Mouse (Mus musculus): ENCODE measurements at regions not wholly inside any gene's neighbourhood (a gene's known extent, or its start where the extent isn't known, plus 50 kb on each side); places are given as distances from the start of the nearest gene placed in this dataset.
A peak's percentile ranks its signal among the peaks of the same experiment; 100 is the strongest.
"Not testable (repeated sequence)": the region's sequence is repeated elsewhere in the genome, so short reads cannot be mapped to it uniquely, and the experiment has no call there.

DNA sequence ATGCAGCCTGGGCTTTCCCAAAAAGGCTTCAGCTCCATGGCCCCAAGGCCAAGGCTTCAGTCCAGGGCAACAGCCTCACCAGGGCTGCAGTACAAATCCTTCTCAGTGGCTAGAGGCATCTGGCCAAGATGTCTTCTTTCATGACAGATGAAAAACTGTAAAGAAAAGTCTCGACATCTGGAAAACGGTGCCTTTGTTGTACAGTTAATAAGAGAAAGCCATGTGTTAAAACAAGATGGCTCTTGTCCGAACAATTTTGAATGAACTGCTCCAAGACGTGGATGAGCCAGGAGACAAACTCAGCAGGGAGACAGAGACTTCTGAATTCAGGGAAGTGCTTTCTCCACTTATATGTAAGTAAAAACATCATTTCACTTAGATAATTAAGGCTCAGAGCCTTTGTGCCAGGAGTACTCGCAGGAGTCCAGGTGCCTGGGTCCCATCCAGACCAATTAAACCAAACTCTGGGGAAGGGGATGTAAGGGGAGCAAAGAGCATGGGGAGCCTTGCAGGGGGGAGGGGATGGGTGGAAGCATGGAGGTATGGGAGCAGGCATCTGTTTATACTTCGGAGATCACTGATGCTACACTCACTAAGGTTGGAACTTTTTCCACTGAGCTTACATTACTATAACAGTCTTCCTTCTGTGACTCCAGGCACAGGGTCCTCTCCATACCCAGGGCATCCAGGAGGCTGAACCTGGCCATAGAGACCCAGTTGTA, 125.8 kb upstream of the Zfp637 start:
- H3K27me3 ChIP-seq: no peaks in the 10 kb centered on the region
- ATAC-seq: no peak
- ChIA-PET POLR2A (no interaction called here), CTCF (no interaction called here)
- TF ChIP-seq CTCF (IDR thresholded peaks at IDR 0.05): no peak
- DNase-seq (ENCODE audit: low read depth, low spot score): no peak
- in situ Hi-C loops (cut with MboI; ENCODE audit: low pct_unique_long_range_greater_than_20kb): no loop called here

DNA sequence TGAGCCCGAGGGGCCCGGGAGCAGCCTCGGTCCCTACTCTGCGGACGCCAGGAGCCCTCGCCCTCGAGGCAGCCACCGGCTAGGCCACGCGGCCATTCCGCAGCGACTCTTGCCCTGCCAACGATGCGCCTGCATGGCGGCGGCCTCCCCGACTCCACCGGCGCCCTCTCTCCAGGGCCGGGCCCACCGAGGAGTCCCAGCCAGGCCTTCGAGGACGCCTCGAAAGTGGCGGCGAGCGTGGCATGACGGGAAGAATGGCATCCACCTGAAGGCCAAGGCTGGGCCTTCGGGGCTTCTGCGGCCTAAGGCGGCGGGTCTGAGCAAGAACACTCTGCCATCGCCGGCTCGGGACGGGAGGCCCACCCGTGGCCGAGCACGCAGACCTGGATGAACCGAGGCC, 124.6 kb upstream of the Zfp637 start:
- in situ Hi-C loops (cut with MboI; ENCODE audit: low pct_unique_long_range_greater_than_20kb); POLR2A ChIA-PET; H3K27me3 ChIP-seq; ATAC-seq; CTCF ChIA-PET; DNase-seq (ENCODE audit: low read depth, low spot score): not testable (repeated sequence)

DNA sequence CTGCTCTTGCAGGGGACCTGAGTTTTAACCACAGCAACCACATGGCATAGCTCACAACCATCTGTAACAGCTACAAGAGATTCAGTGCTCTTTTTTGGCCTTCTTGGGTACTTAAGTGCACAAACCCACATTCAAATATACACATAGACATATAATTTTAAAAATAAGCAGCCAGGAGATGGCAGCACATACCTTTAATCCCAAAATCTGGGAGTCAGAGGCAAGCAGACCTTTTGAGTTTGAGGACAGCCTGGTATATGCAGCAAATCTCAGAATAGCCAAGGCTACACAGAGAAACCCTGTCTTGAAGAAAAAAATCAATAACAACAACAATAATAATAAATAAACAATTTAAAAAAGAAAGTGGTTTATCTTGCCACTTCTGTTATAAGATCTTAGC, 88.6 kb upstream of the Zfp637 start:
- DNase-seq (ENCODE audit: low read depth, low spot score); CTCF ChIA-PET; ATAC-seq; H3K27me3 ChIP-seq; in situ Hi-C loops (cut with MboI; ENCODE audit: low pct_unique_long_range_greater_than_20kb); POLR2A ChIA-PET: not testable (repeated sequence)
- TF ChIP-seq CTCF (IDR thresholded peaks at IDR 0.05): peak; percentile 25

DNA sequence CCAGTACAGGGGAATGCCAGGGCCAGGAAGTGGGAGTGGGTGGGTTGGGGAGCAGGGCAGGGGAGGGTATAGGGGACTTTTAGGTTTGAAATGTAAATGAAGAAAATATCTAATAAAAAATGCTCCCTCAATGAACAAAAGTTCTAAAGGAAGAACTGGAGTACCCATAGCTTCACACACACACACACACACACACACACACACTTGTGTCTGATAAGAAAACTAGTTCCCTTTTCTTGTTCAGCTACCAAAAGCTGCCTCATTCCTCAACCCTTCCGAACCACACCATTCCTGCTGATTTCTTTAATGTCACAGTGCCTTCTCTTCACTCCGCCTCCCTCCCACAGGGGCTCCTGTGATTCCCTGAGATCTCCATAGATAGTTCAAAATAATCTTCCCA, 85.3 kb upstream of the Zfp637 start:
- CTCF ChIA-PET; ATAC-seq; in situ Hi-C loops (cut with MboI; ENCODE audit: low pct_unique_long_range_greater_than_20kb); POLR2A ChIA-PET; DNase-seq (ENCODE audit: low read depth, low spot score); H3K27me3 ChIP-seq: not testable (repeated sequence)

DNA sequence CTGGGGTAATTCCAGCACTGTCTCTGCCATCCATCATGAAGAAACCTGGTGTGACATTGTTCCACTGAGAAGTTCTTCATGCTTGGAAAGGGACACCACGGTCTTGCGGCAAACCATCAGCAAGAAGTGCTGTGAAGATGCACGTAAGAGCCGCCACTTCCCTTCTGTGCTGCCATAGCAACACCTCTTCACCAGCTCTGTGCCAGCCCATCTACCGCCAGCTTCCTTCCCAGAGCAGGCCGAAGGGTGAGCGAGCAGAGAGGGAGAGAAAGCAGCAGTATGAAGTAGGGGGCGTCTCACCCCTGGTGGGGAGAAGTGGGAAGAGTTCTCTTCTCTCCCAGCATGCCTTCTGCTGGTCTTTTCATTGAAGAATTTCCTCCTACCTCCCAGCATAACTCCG, 84.8 kb upstream of the Zfp637 start:
- DNase-seq (ENCODE audit: low read depth, low spot score) (no peak), ATAC-seq (no peak)
- H3K27me3 ChIP-seq: no peaks in the 10 kb centered on the region
- in situ Hi-C loops (cut with MboI; ENCODE audit: low pct_unique_long_range_greater_than_20kb): no loop called here
- POLR2A ChIA-PET: no interaction called here
- TF ChIP-seq CTCF (IDR thresholded peaks at IDR 0.05): no peak
- CTCF ChIA-PET: no interaction called here

DNA sequence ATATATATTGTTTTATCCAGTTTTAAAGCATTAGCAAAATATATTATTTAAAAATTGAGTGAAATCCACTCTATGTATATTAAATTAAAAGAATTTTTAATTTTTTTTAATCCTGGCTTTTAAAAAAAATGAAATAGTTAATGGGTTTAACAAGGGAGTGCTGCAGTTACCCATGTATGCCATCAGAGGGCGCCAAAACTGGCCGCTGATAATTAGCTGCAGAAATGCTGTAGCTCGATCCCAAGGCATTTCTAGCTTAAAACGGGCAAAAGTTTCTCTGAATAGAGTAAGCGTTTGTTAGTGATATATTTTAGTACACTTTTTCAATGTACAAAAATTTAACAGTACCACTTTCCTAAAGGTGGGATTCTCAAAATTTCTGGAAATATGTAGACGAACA, 82.5 kb upstream of the Zfp637 start:
- H3K27me3 ChIP-seq; in situ Hi-C loops (cut with MboI; ENCODE audit: low pct_unique_long_range_greater_than_20kb); DNase-seq (ENCODE audit: low read depth, low spot score); ATAC-seq; POLR2A ChIA-PET: not testable (repeated sequence)
- peak; percentile 73 for TF ChIP-seq CTCF (IDR thresholded peaks at IDR 0.05)
- CTCF ChIA-PET: interaction anchor here (0.7 kb wide), 1 partner anchor 10 kb away, joined by 3 read pairs; no protein-coding TSS in a partner anchor

DNA sequence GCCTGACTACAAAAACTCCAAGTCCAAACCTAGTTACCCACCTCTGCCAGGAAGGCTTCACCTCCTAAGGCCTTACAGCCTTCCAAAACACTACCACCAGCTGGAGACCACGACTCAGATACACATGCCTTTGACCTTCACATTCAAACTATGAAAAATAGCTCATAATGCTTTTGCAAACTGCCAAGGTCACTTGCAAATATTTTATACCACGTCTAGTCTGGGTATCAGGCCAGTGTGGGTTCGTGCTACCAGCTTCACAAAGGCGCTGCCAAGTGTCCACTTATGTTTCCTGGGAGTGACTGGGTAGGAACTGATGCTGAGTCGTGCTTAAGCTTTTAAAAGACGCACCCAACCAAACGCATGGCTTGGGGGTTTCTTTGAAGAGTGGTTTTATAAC, 69.5 kb upstream of the Zfp637 start:
- no peak for DNase-seq (ENCODE audit: low read depth, low spot score)
- ChIA-PET POLR2A (interaction anchor here (1.2 kb wide), 1 partner anchor 24 kb away, joined by 3 read pairs; no protein-coding TSS in a partner anchor), CTCF (interaction anchor here (1.9 kb wide), 1 partner anchor 33 kb away, joined by 4 read pairs; no protein-coding TSS in a partner anchor)
- ATAC-seq: no peak
- no peaks in the 10 kb centered on the region for H3K27me3 ChIP-seq
- TF ChIP-seq CTCF (IDR thresholded peaks at IDR 0.05): no peak
- in situ Hi-C loops (cut with MboI; ENCODE audit: low pct_unique_long_range_greater_than_20kb): no loop called here

DNA sequence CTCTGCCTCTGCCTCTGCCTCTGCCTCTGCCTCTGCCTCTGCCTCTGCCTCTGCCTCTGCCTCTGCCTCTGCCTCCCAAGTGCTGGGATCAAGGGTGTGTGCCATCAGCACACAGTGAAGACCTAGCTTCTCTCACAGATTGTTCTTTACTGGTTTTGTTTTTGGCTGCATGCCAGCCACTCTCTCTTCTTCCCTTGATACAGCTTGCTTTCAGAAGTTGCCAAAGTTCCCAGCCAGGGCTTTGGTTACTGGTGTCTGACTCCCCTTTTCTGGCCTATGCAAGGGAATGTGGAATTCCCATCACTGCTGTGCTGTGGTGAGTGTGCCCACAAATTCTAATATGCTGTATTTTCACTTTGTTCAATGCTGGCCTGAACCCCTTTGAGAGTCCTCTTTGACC, 68.6 kb upstream of the Zfp637 start:
- H3K27me3 ChIP-seq: no peaks in the 10 kb centered on the region
- in situ Hi-C loops (cut with MboI; ENCODE audit: low pct_unique_long_range_greater_than_20kb): no loop called here
- no peak for TF ChIP-seq CTCF (IDR thresholded peaks at IDR 0.05)
- no peak for ATAC-seq
- POLR2A ChIA-PET: interaction anchor here (1.2 kb wide), 1 partner anchor 23 kb away, joined by 3 read pairs; no protein-coding TSS in a partner anchor
- CTCF ChIA-PET: no interaction called here
- DNase-seq (ENCODE audit: low read depth, low spot score): no peak

DNA sequence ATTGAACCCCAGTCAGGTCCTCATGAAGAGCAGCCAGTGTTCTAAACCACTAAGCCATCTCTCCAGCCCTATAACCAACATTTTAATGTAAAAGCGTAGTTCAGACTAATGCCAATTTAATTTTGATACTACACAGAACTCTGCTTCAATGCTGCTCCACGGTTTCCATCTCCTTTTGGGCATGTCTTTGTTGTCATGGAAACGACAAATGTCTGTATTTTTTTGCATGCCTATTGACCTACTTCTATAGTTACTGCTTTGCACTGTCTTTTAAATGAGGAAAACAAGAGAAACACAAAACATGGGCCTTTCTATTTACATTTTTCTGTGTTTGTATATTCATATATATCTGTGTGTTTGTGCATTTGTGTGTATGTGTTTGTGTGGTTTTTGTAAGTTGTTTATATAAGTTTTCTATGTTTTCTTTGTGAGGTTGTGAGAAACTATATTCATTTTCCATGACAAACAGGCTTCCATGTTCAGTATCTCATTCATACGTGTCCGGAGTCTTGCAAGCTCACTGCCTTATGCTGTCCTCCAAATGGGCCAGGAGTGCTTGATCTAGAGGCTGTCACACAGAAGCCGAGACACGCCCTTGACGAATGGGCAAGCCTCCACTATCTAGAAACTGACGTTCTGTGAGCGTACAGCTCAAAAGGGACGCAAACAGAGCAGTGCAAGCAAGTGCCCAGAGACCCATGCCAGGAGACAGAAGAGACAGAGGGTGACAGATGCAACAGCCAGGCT, 65.5 kb upstream of the Zfp637 start:
- DNase-seq (ENCODE audit: low read depth, low spot score): no peak
- ChIA-PET CTCF (no interaction called here), POLR2A (no interaction called here)
- ATAC-seq: no peak
- H3K27me3 ChIP-seq: no peaks in the 10 kb centered on the region
- in situ Hi-C loops (cut with MboI; ENCODE audit: low pct_unique_long_range_greater_than_20kb): no loop called here
- TF ChIP-seq CTCF (IDR thresholded peaks at IDR 0.05): no peak

DNA sequence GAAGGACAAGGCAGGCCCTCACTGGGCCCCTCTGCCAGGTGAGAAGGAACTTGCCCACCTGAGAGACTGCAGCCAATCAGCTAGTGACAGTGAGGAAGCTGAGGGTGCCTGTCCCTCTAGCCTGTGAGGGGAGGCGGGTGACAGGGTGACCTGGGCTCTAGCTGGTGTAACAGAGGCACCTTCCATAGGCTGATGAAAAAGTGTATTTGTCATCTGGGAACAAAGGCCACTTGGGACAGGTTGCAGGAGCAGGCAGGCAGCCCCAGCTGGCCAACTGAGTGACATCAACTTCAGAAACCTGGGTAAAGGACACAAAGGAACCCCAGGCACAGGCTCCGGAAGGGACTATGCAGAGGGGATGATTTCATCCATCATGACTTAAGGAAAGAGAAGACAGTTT, 63.0 kb upstream of the Zfp637 start:
- no peak for TF ChIP-seq CTCF (IDR thresholded peaks at IDR 0.05)
- no peaks in the 10 kb centered on the region for H3K27me3 ChIP-seq
- in situ Hi-C loops (cut with MboI; ENCODE audit: low pct_unique_long_range_greater_than_20kb): no loop called here
- ATAC-seq (no peak), DNase-seq (ENCODE audit: low read depth, low spot score) (no peak)
- ChIA-PET CTCF (no interaction called here), POLR2A (no interaction called here)

DNA sequence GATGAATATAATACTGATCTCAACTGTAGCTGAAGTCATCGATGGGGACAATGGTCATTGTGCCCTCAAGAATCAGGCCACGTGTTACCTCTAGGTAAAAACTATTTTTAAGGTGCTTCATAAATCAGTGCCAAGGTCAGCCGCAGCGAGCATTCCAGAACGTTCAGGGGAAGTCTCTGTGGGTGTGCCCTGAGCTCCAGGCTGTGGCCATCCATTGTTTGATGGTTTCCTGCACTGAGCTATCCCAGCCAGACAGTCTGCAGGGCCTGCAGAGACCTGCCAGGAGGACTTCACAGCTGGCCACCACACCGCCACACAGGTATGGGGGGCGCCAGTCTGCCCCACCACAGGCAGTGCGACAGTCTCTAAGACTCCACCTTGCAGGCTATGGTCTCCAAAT, 62.5 kb upstream of the Zfp637 start:
- in situ Hi-C loops (cut with MboI; ENCODE audit: low pct_unique_long_range_greater_than_20kb): no loop called here
- POLR2A ChIA-PET: no interaction called here
- CTCF ChIA-PET: no interaction called here
- ATAC-seq: no peak
- no peak for TF ChIP-seq CTCF (IDR thresholded peaks at IDR 0.05)
- no peaks in the 10 kb centered on the region for H3K27me3 ChIP-seq
- DNase-seq (ENCODE audit: low read depth, low spot score): no peak
